Mouse (Mus musculus) monocyte, adult 2 months (primary cell): ENCODE measurements around the gene Pnma1.

Experiments used
- DNase-seq, 2 experiments: peaks; one replicate each; pipeline ENCODE4 v3.0.0; 2022; ENCODE audit warnings: low spot score in 2 of 2, low read depth in 1 of 2

The Pnma1 gene

GRCm38 (mm10) chr12:84147954-84148621 lies at the start of gene Pnma1:
TSS of gene Pnma1 (minus strand) at chr12:84148489.
- DNase-seq: peak in 1 of 2 experiments; percentile 24

GRCm38 (mm10) chr12:84195195-84195594 lies 46.9 kb upstream of the Pnma1 start:
- DNase-seq: no peak

DNA sequence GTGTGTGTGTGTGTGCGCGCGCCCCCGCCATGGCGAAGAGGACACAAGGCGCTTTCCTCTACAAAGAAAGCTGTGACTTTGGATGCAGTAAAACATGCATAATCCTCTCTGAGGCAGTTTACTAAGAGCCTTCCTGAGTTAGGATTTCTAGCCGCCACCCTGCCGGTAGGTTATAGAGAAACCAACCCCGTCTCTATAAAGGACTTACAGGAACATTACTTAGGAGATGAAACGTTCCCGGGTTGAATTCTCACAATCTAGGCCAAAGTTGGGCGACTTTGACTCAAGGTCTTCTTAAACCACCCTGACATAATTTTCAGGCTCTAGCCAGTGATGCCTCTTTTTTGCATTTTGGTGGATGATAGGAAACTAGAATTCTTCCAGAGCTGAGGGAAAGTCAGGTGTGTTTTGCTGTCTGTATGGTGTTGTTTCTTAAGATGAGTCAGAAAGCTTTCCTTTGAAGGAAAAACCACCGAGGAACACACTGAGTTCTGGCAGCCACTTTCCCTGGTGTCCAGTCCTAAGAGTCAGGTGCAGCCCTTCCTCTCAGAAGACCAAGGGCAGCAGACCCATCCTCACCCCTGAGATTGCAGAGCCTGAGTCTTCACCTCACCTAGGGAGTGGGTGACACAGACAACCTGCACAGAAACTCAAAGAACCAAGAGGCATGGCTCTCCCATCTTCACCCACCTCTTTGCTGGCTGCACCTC lies 46.3 kb upstream of the Pnma1 start:
- no peak for DNase-seq

- peak; percentile 91 to 94 for DNase-seq
Measured at GRCm38 (mm10) chr12:84193642-84194399, 45.5 kb upstream of the Pnma1 start.

DNA sequence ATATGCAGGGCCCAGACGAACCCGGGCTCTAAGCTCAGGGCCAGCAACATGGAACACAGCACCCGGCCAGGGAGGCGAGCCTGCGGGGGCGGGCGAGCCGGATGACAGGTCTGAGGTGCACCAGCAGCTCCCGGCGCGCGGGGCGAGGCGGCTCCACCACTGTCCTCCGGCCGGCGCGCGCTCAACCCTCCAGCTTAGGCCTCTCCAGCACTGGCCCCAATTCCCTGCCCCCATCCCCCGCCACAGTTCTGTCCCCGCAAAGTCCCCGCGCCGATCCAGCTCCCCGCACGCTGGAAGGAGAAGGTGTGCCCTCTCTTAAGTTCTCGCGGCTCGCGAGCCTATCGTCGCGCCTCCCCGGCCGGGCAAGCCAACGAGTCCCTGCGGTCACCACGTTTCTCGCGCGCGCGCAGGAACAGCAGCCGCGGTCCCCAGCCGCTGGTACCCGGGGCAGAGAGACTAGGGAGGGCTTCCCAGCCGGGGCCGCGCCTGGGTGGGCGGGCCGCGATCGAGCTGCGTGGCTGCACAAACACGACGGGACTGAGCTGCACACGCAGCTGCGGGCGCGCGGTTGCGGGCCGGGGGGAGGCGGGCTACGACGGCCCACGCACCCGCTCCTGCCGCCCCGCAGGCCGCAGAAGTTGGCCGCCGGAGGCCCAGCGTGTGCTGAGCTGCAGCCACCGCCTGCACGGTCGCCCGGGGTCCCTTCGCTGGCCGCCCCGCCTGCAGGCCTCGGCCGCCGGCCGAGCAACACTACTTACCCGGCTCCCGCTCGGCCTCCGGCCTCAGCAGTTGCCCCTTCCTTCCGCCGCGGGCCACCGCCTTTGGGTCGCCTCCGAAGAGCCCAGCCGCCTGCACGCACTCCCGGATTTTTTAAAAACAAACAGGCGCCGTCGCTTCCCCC lies 44.7 kb upstream of the Pnma1 start:
- DNase-seq: peak; percentile 32 to 61

GRCm38 (mm10) chr12:84192280-84192679 lies 44.0 kb upstream of the Pnma1 start:
- no peak for DNase-seq

DNA sequence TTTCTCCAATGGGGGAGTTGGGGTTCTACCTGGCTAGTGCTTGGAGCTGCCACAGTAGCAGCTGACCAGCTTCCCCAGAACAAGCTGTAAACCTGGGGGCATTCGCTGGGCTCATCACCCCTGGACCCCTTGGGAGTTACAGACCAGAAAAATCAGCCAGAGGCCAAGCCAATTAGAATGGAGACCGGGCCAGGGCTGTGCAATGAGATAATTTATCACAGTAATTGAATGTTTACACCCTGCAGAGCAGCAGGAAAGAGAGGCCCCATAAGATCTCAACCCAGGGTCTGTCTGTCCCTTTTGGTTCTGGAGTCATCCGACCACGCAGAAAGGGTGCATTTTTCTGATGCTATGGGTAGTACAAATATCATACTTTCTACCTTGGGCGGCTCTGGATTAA lies 43.5 kb upstream of the Pnma1 start:
- no peak for DNase-seq

GRCm38 (mm10) chr12:84191190-84191589 lies 42.9 kb upstream of the Pnma1 start:
- no peak for DNase-seq

GRCm38 (mm10) chr12:84190151-84190820 lies 42.0 kb upstream of the Pnma1 start:
- no peak for DNase-seq

DNA sequence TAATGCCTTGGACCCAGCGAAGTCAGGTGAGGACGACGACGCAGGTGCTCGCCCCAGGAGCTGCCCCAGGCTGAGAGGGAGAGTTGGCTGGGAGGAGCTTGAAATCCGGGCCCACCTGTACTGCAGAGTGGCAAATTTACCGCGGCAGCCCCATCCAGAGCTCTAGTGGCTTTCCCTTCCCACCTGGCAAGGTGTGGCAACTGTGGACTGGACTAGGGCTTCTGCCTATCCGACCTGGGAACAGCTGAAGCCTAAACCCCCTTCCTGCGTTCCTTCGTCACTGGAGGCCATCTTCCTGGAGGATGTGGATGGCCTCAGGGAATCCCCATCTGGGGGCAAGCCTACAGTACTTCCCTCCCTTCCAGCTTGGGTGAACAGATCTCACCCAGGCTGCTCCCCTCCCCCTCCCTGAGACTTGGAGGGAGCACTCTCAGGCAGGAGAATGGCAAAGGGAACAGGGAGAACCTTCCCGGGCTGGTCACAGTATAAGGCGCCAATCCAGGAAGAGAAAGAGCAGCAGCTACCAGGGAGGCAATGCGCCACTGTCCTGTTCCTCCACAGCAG lies 40.7 kb upstream of the Pnma1 start:
- no peak for DNase-seq

- DNase-seq: peak in 1 of 2 experiments; percentile 43
Measured at GRCm38 (mm10) chr12:84187752-84188601, 39.7 kb upstream of the Pnma1 start.

DNA sequence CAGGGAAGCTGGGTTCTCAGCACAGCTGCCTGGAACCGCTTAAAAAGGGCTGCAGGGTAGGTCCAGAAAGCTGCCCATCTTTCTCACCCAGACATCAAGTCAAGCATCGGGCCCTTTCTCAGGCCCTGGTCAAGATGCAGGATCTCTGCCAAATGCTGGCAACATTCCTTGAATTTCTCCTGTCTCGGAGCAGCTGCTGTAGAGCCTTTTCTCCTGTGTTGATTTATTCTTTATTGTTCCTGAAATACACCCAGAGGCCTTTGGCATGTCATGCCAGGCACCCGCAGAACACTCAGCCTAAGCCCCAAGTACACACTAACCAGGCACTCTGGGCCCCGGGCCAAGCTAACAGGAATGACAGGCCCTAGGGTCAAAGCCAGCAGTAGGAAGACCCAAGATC lies 38.7 kb upstream of the Pnma1 start:
- no peak for DNase-seq

GRCm38 (mm10) chr12:84186536-84186935 lies 38.2 kb upstream of the Pnma1 start:
- no peak for DNase-seq

DNA sequence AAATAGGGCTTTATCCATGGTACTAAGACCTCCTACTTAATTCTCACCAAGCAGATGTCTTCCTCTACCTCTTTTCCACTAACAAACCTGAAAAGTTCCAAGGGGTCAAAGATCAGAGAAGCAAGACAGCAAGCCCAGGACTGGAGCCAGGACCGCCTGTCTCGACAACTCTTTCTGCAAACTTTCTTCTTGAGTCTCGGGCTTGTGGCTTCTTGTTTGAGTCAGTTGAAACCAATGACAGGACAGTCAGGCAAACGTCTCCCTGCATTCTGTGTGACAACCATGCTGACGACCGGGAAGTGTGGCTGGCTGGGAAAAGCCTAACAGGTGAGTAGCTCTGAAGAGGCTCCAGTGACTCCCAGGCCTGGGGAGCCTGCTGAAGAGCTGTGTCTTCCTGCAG lies 37.3 kb upstream of the Pnma1 start:
- no peak for DNase-seq

GRCm38 (mm10) chr12:84184979-84185378 lies 36.7 kb upstream of the Pnma1 start:
- DNase-seq: no peak

DNA sequence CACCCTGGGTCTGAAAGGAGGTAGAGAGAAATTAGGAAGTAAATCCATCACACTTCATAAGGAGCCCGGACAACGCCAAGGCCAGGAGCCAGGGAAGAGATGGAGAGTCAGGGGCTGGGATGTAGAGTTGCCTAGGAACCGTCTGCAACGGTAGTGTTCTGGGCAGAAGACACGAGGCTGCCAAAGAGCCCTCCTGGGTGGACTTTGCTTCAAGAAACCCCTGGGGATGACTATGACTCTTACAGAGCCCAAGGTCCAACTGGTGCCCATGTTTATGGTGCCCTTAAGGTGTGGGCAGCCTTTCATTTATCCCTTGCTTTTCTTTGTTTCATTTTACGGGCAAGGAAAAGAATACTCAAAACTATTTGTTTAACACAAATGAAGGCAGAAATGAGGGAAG lies 33.7 kb upstream of the Pnma1 start:
- no peak for DNase-seq

GRCm38 (mm10) chr12:84180701-84181435 lies 32.6 kb upstream of the Pnma1 start:
- DNase-seq: no peak

DNA sequence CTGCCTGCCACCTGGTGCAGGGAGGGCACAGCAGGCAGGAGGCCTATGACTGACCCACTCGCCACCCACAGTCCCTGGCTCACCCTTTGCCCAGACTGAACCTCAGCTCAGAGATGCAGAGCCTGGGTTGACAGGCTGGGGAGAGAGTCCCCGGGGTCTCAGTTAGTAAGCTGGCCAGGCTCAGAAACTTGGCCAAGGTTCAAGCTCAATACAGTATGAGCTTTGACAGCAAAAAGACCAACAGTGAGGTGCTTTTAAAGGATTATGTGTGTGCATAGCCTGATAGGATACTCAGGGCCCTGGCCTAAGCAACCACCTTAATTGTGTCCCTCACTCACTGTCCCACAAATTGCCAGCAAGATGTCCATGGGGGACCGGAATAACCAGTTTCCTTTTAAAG lies 31.8 kb upstream of the Pnma1 start:
- DNase-seq: no peak
